Comparison of ENCODE assay signal across 18 mouse cellular contexts in genomic region chr19:41919471-41919870, GRCm38 (mm10).
"Had no signal": no experiment of that assay in that cellular context is flagged by ENCODE, and none has a peak within 500 bp of the region (broad histone marks: within the 10 kb centered on the region; RNA-seq: fewer than 3 reads in every experiment).

No protein-coding gene starts in this region.

- H3K4me3 ChIP-seq: kidney, embryonic 15.5 days; left cerebral cortex, adult 2 months; liver, embryonic 13.5 days; neural tube, embryonic 12.5 days; neural tube, embryonic 15.5 days; stomach, embryonic 15.5 days had no signal

- H3K27me3 ChIP-seq: kidney, embryonic 15.5 days; liver, embryonic 13.5 days; neural tube, embryonic 12.5 days; neural tube, embryonic 15.5 days; stomach, embryonic 15.5 days had no signal

- H3K27ac ChIP-seq: kidney, embryonic 15.5 days; left cerebral cortex, adult 2 months; liver, embryonic 13.5 days; macrophage; neural tube, embryonic 12.5 days; neural tube, embryonic 15.5 days; stomach, embryonic 15.5 days had no signal

- H3K9me3 ChIP-seq: kidney, embryonic 15.5 days; liver, embryonic 13.5 days; neural tube, embryonic 12.5 days; neural tube, embryonic 15.5 days; stomach, embryonic 15.5 days had no signal

- H3K4me2 ChIP-seq: kidney, embryonic 15.5 days; liver, embryonic 13.5 days; neural tube, embryonic 12.5 days; neural tube, embryonic 15.5 days; stomach, embryonic 15.5 days had no signal

- H3K9ac ChIP-seq: kidney, embryonic 15.5 days; liver, embryonic 13.5 days; neural tube, embryonic 12.5 days; neural tube, embryonic 15.5 days; stomach, embryonic 15.5 days had no signal

- H3K4me1 ChIP-seq: neural tube, embryonic 12.5 days; stomach, embryonic 15.5 days had no signal

- DNase-seq: kidney, adult 8-10 months; kidney, postnatal 10 days; kidney, postnatal 36 days; layer of hippocampus, postnatal 36 days; liver, embryonic 13.5 days; lung, adult 2 months; midbrain, embryonic 14.5 days; right cerebral cortex, adult 18-20 months; right cerebral cortex, postnatal 25 days; spleen, adult 18-20 months; thymus, adult 18-20 months; thymus, postnatal 36 days had no signal
